Mouse (Mus musculus) hindbrain, embryonic 11.5 days (tissue): ENCODE measurements around the gene Gck. TPM values are rescaled to one million over a fixed set of nuclear protein-coding genes. Genes with fewer than 3 reads are reported as not detected.

ENCODE experiments used
- ATAC-seq: fragments of 200-750 bp; cut with Nextera tagmentation; 2 replicates; pipeline ENCODE4 v1.8.0; 2017; ENCODE audit warnings: mild to moderate bottlenecking, moderate TSS enrichment, moderate library complexity; ENCODE audit not compliant: low FRiP score
- DNase-seq: peaks from one replicate; pipeline ENCODE4 v3.0.0-alpha.2; 2015; ENCODE audit warnings: low spot score
- H3K27ac ChIP-seq: fragments of 300-500 bp; sonication (generic); 2 replicates; pipeline ENCODE4 v1.5.1; 2014; ENCODE audit warnings: mild to moderate bottlenecking, low read depth, low read length
- H3K27me3 ChIP-seq: fragments of 300-500 bp; sonication (generic); 2 replicates; pipeline ENCODE4 v1.6.1; 2014; ENCODE audit warnings: mild to moderate bottlenecking, low read length, moderate library complexity, mixed read lengths; ENCODE audit not compliant: control insufficient read depth, insufficient read depth
- H3K36me3 ChIP-seq: fragments of 300-500 bp; sonication (generic); 2 replicates; pipeline ENCODE4 v1.6.1; 2014; ENCODE audit warnings: mild to moderate bottlenecking, low read length, moderate library complexity, mixed read lengths; ENCODE audit not compliant: control insufficient read depth, insufficient read depth
- H3K4me1 ChIP-seq: fragments of 300-500 bp; sonication (generic); replicated peaks from 2 replicates; pipeline ENCODE4 v1.6.1; 2014; ENCODE audit warnings: low read length, mixed read lengths; ENCODE audit not compliant: control insufficient read depth, insufficient read depth
- H3K4me2 ChIP-seq: fragments of 300-500 bp; sonication (generic); replicated peaks from 2 replicates; pipeline ENCODE4 v1.6.1; 2014; ENCODE audit warnings: mild to moderate bottlenecking, low read depth, low read length
- H3K4me3 ChIP-seq: fragments of 300-500 bp; sonication (generic); 2 replicates; pipeline ENCODE4 v1.5.1; 2014; ENCODE audit warnings: low read depth, low read length
- H3K9ac ChIP-seq: fragments of 300-500 bp; sonication (generic); 2 replicates; pipeline ENCODE4 v1.6.1; 2014; ENCODE audit warnings: low read depth, low read length
- H3K9me3 ChIP-seq: fragments of 300-500 bp; sonication (generic); 2 replicates; pipeline ENCODE4 v1.6.1; 2016; ENCODE audit warnings: low read length; ENCODE audit not compliant: control insufficient read depth
- WGBS: fragments of 180-500 bp; shearing (Covaris S2); extraction: QIAGEN DNeasy Blood & Tissue Kit; methylation state at CpG from one replicate; pipeline ENCODE4 v1.1.7; 2014; 5-methylcytosine and 5-hydroxymethylcytosine counted together
- polyA plus RNA-seq: library from polyadenylated mRNA; unstranded; fragments of >200 nt; fragmentation: Nextera tagmentation; extraction: Ambion mirVana; gene quantifications from 2 replicates; pipeline ENCODE4 v1.2.1, GENCODE M21; 2014

Gene Gck
- polyA plus RNA-seq, 1 experiment from 2014 or later, result 3.0 TPM

GRCm38 (mm10) chr11:5908642-5909041 is 41.2 kb downstream of the Gck start:
- no peak overlapping the region for H3K27ac ChIP-seq
- H3K9me3 ChIP-seq, result no peaks in the 10 kb centered on the region
- H3K9ac ChIP-seq, result no peak overlapping the region
- DNase-seq (no peak), ATAC-seq (no peak)
- H3K4me2 ChIP-seq, result no peak overlapping the region
- H3K4me3 ChIP-seq, result no peak overlapping the region
- no peaks in the 10 kb centered on the region for H3K4me1 ChIP-seq
- no peaks in the 10 kb centered on the region for H3K27me3 ChIP-seq
- no peaks in the 10 kb centered on the region for H3K36me3 ChIP-seq
- 89% methylated on average over 4 of the region's 4 CpGs for WGBS

GRCm38 (mm10) chr11:5907096-5907495 is 42.8 kb downstream of the Gck start:
- DNase-seq, result no peak
- 48% methylated on average over 5 of the region's 5 CpGs for WGBS

GRCm38 (mm10) chr11:5905778-5906518 is 43.9 kb downstream of the Gck start:
- Histone ChIP-seq H3K27me3 (no peaks in the 10 kb centered on the region), H3K9ac (no peak overlapping the region), H3K4me2 (no peak overlapping the region), H3K36me3 (no peaks in the 10 kb centered on the region), H3K4me3 (no peak overlapping the region), H3K9me3 (no peaks in the 10 kb centered on the region), H3K27ac (no peak overlapping the region), H3K4me1 (peaks cover 5% of the 10 kb centered on the region; the same call in 1 of the 2 replicates)
- 88% methylated on average over 10 of the region's 10 CpGs for WGBS
- ATAC-seq, result no peak
- DNase-seq, result no peak

More at GRCm38 (mm10) chr11:5907096-5907495, 42.8 kb downstream of the Gck start:
- Histone ChIP-seq H3K27me3 (no peaks in the 10 kb centered on the region), H3K4me2 (no peak overlapping the region), H3K9ac (no peak overlapping the region), H3K9me3 (no peaks in the 10 kb centered on the region), H3K36me3 (no peaks in the 10 kb centered on the region), H3K4me3 (no peak overlapping the region), H3K4me1 (no peaks in the 10 kb centered on the region; the same call in 1 of the 2 replicates), H3K27ac (no peak overlapping the region)
- ATAC-seq, result no peak

- H3K27ac ChIP-seq, result no peak overlapping the region
- no peak for DNase-seq
- no peak overlapping the region for H3K4me2 ChIP-seq
- no peak overlapping the region for H3K4me3 ChIP-seq
- ATAC-seq, result no peak
- 94% methylated on average over 6 of the region's 6 CpGs for WGBS
- no peaks in the 10 kb centered on the region for H3K9me3 ChIP-seq
- H3K9ac ChIP-seq, result no peak overlapping the region
- H3K4me1 ChIP-seq, result peaks cover 5% of the 10 kb centered on the region; the same call in 1 of the 2 replicates
- no peaks in the 10 kb centered on the region for H3K36me3 ChIP-seq
- H3K27me3 ChIP-seq, result no peaks in the 10 kb centered on the region
These were observed 45.0 kb downstream of the Gck start for GRCm38 (mm10) chr11:5904871-5905270.

GRCm38 (mm10) chr11:5904357-5904756 is 45.5 kb downstream of the Gck start:
- no peak for DNase-seq
- Histone ChIP-seq H3K4me2 (no peak overlapping the region), H3K9ac (no peak overlapping the region), H3K4me3 (no peak overlapping the region), H3K9me3 (no peaks in the 10 kb centered on the region), H3K4me1 (peaks cover 5% of the 10 kb centered on the region; the same call in 1 of the 2 replicates), H3K27me3 (no peaks in the 10 kb centered on the region), H3K36me3 (no peaks in the 10 kb centered on the region), H3K27ac (no peak overlapping the region)
- ATAC-seq, result no peak
- 92% methylated on average over 19 of the region's 19 CpGs for WGBS

- no peak overlapping the region for H3K4me2 ChIP-seq
- H3K9me3 ChIP-seq, result no peaks in the 10 kb centered on the region
- H3K4me1 ChIP-seq, result peaks cover 5% of the 10 kb centered on the region; the same call in 1 of the 2 replicates
- no peaks in the 10 kb centered on the region for H3K27me3 ChIP-seq
- no peak overlapping the region for H3K9ac ChIP-seq
- H3K27ac ChIP-seq, result no peak overlapping the region
- no peaks in the 10 kb centered on the region for H3K36me3 ChIP-seq
- WGBS, result 84% methylated on average over 2 of the region's 2 CpGs
- H3K4me3 ChIP-seq, result no peak overlapping the region
- no peak for ATAC-seq
- no peak for DNase-seq
These were observed 46.0 kb downstream of the Gck start for GRCm38 (mm10) chr11:5903844-5904243.

DNA sequence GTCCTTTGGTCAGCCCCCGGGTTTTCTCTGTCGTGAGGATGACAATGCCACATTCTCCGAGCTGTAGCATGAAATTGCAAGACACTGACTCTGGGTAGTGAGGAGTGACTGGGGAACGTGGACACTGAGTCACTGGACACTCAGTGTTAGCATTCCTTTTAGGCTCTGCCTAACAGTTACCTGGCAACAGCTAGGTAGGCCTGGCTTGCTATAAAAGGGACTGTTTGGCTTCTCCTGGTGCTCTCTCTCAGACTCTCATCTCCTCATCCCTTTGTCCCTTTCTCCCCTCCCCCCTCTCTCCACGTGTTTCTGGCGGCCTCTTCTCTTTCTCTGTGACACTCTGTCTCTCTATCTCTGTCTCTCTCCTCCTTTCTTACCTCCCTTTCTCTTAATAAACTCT is 47.5 kb downstream of the Gck start:
- peak overlapping the region; percentile 34 for H3K4me3 ChIP-seq
- peak overlapping the region; percentile 74 for H3K27ac ChIP-seq
- DNase-seq (peak; percentile 65), ATAC-seq (peak; percentile 55)
- H3K9ac ChIP-seq, result peak overlapping the region; percentile 67
- 4% methylated on average over 6 of the region's 6 CpGs for WGBS
- H3K36me3 ChIP-seq, result no peaks in the 10 kb centered on the region
- H3K27me3 ChIP-seq, result no peaks in the 10 kb centered on the region
- peaks cover 8% of the 10 kb centered on the region for H3K4me1 ChIP-seq
- no peaks in the 10 kb centered on the region for H3K9me3 ChIP-seq
- peak overlapping the region; percentile 61 for H3K4me2 ChIP-seq

DNA sequence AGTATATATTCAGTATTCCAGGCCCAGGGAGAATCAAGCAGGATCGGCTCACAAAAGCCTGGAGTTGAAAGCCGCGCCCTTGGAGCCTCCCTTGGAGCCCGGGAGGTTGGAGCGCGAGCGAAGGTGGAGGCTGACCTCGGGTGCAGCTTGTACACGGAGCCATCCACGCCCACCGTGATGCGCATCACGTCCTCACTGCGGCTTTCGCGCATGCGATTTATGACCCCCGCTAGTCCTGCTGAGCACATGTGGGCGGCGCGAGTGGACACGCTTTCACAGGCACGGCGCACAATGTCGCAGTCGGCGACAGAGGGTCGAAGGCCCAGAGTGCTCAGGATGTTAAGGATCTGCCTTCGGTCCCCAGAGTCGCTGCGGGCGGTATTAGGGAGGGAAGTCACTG is 47.9 kb downstream of the Gck start:
- Histone ChIP-seq H3K27ac (peak overlapping the region; percentile 74), H3K4me3 (peak overlapping the region; percentile 34), H3K9me3 (no peaks in the 10 kb centered on the region), H3K4me1 (peaks cover 11% of the 10 kb centered on the region), H3K4me2 (peak overlapping the region; percentile 61), H3K36me3 (no peaks in the 10 kb centered on the region), H3K27me3 (no peaks in the 10 kb centered on the region), H3K9ac (peak overlapping the region; percentile 67)
- 2% methylated on average over 32 of the region's 32 CpGs for WGBS
- DNase-seq, result peak; percentile 83
- peak; percentile 82 for ATAC-seq

GRCm38 (mm10) chr11:5901320-5901719 is 48.6 kb downstream of the Gck start:
- Histone ChIP-seq H3K27me3 (no peaks in the 10 kb centered on the region), H3K9ac (peak overlapping the region; percentile 67), H3K36me3 (no peaks in the 10 kb centered on the region), H3K27ac (0 out of 2 replicates have a peak overlapping the region, but pooled peaks have one; percentile 74), H3K4me2 (peak overlapping the region; percentile 61), H3K4me3 (peak overlapping the region; percentile 34), H3K4me1 (peaks cover 11% of the 10 kb centered on the region), H3K9me3 (no peaks in the 10 kb centered on the region)
- DNase-seq, result peak; percentile 19
- 0 out of 2 replicates have a peak, but pooled peaks have one; percentile 6 for ATAC-seq
- 24% methylated on average over 3 of the region's 3 CpGs for WGBS
